Mouse (Mus musculus) myocyte (in vitro differentiated cells): ENCODE data around the gene Aars.

Experiments used
- E2F4 ChIP-seq: IDR thresholded peaks from one replicate; pipeline ENCODE4 v1.6.1; 2011; ENCODE audit warnings: mild to moderate bottlenecking, control low read depth, moderate library complexity; ENCODE audit not compliant: insufficient read depth
- MAX ChIP-seq: IDR thresholded peaks from one replicate; pipeline ENCODE4 v1.6.1; 2011; ENCODE audit warnings: low read depth, mild to moderate bottlenecking, control low read depth
- MYOD1 ChIP-seq, 3 experiments: IDR thresholded peaks; one replicate each; pipeline ENCODE4 v1.6.1; 2011; ENCODE audit warnings: control low read depth in 2 of 3, low read depth in 2 of 3, mild to moderate bottlenecking in 2 of 3, moderate library complexity in 1 of 3; ENCODE audit not compliant: insufficient read length in 2 of 3, control insufficient read depth in 1 of 3
- POLR2A ChIP-seq: IDR thresholded peaks from one replicate; pipeline ENCODE4 v1.6.1; 2011; ENCODE audit warnings: low read depth, mild to moderate bottlenecking, control low read depth, moderate library complexity; ENCODE audit not compliant: insufficient read length
- POLR2AphosphoS2 ChIP-seq: IDR thresholded peaks from one replicate; pipeline ENCODE4 v1.6.1; 2011; ENCODE audit warnings: low read depth, control low read depth; ENCODE audit not compliant: insufficient read length
- SRF ChIP-seq: IDR thresholded peaks from one replicate; pipeline ENCODE4 v1.6.1; 2011; ENCODE audit warnings: low read depth; ENCODE audit not compliant: control insufficient read depth, insufficient read length
- USF1 ChIP-seq: IDR thresholded peaks from one replicate; pipeline ENCODE4 v1.6.1; 2011; ENCODE audit warnings: low read depth, mild to moderate bottlenecking, control low read depth, moderate library complexity

DNA sequence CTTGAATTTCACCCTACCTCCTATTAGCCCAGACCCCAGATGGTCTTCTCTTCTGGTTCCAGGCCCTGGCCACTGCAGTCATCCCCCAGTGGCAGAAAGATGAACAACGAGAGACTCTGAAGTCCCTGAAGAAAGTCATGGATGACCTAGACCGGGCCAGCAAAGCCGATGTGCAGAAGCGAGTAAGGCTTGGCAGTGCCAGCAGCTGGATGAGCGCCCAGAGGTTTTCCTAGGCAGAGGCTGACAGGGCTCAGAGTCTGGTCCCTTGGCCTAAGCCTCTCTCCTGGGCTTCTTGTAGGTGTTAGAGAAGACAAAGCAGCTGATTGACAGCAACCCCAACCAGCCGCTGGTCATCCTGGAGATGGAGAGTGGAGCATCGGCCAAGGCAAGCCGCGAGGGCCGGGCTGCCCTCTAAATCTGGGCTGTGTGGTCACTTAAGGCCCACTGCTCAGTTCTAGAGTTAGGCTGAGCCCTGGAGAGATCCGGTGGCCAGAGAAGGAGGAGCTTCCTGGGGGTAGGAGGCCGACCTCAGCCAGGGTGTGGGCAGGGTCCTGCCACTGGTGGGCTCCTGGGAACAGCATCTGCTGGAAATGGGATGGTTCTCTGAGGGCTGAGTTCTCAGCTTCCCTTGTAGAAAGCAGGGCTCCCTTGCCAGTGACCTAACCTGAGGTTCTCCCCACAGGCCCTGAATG, 21.0 kb downstream of the Aars start:
- TF ChIP-seq USF1 = no peak
- TF ChIP-seq POLR2A = peak; percentile 8
- TF ChIP-seq E2F4 = no peak
- no peak for TF ChIP-seq MAX
- TF ChIP-seq SRF = no peak
- no peak for TF ChIP-seq MYOD1 (IDR thresholded peaks at IDR 0.05; ENCODE audit: control insufficient read depth in 1 of 3, insufficient read length in 2 of 3, low read depth in 2 of 3)
- TF ChIP-seq POLR2AphosphoS2 = no peak
